Mouse (Mus musculus): ENCODE data around the gene Tnks2. TPM values are rescaled to one million over a fixed set of nuclear protein-coding genes. Genes with fewer than 3 reads are reported as not detected.

Tnks2 gene
- polyA plus RNA-seq, 1 experiment from 2014 or later: 71.7 TPM

GRCm38 (mm10) chr19:36878743-36879495, 44.9 kb downstream of the Tnks2 start:
- Histone ChIP-seq H3K4me1 (ENCODE audit: control insufficient read depth in 2 of 2, insufficient read depth in 2 of 2, low read length in 2 of 2) (peaks cover 2 to 14% of the 10 kb centered on the region in 2 experiments; a peak in 3 of 4 replicates), H3K27me3 (ENCODE audit: control insufficient read depth, insufficient read depth, low read length) (no peaks in the 10 kb centered on the region), H3K36me3 (ENCODE audit: control insufficient read depth, insufficient read depth, low read length) (peaks cover 97% of the 10 kb centered on the region), H3K4me3 (ENCODE audit: control insufficient read depth in 1 of 2, insufficient read depth in 1 of 2, low read depth in 1 of 2, low read length in 2 of 2) (no peak overlapping the region), H3K27ac (replicated peaks in 1 of 2; ENCODE audit: control insufficient read depth in 1 of 2, insufficient read depth in 1 of 2, low read depth in 2 of 2, low read length in 2 of 2) (peak overlapping the region; percentile 60 to 76), H3K9ac (ENCODE audit: low read length) (peak overlapping the region; percentile 10; the same call in 1 of the 2 replicates), H3K9me3 (ENCODE audit: control insufficient read depth, low read length) (no peaks in the 10 kb centered on the region), H3K4me2 (ENCODE audit: low read length) (peak overlapping the region; percentile 30)
- WGBS: 30% methylated on average over 11 of the region's 11 CpGs
- ATAC-seq (ENCODE audit: insufficient number of reproducible peaks, insufficient read depth, low FRiP score, low read depth): peak; percentile 87

GRCm38 (mm10) chr19:36883119-36883518, 49.1 kb downstream of the Tnks2 start:
- WGBS: 82% methylated on average over 6 of the region's 6 CpGs
- H3K9ac ChIP-seq (ENCODE audit: low read length): no peak overlapping the region
- H3K9me3 ChIP-seq (ENCODE audit: control insufficient read depth, low read length): no peaks in the 10 kb centered on the region
- no peaks in the 10 kb centered on the region for H3K27me3 ChIP-seq (ENCODE audit: control insufficient read depth, insufficient read depth, low read length)
- H3K27ac ChIP-seq (replicated peaks in 1 of 2; ENCODE audit: control insufficient read depth in 1 of 2, insufficient read depth in 1 of 2, low read depth in 2 of 2, low read length in 2 of 2): no peak overlapping the region
- no peak overlapping the region for H3K4me3 ChIP-seq (ENCODE audit: control insufficient read depth in 1 of 2, insufficient read depth in 1 of 2, low read depth in 1 of 2, low read length in 2 of 2)
- H3K36me3 ChIP-seq (ENCODE audit: control insufficient read depth, insufficient read depth, low read length): peaks cover 99% of the 10 kb centered on the region
- ATAC-seq (ENCODE audit: insufficient number of reproducible peaks, insufficient read depth, low FRiP score, low read depth): no peak
- H3K4me1 ChIP-seq (ENCODE audit: control insufficient read depth in 2 of 2, insufficient read depth in 2 of 2, low read length in 2 of 2): peaks cover 2 to 7% of the 10 kb centered on the region in 2 experiments; a peak in 3 of 4 replicates
- H3K4me2 ChIP-seq (ENCODE audit: low read length): no peak overlapping the region

- H3K9ac ChIP-seq (ENCODE audit: low read length): no peak overlapping the region
- no peak overlapping the region for H3K4me2 ChIP-seq (ENCODE audit: low read length)
- no peak for ATAC-seq (ENCODE audit: insufficient number of reproducible peaks, insufficient read depth, low FRiP score, low read depth)
- H3K4me3 ChIP-seq (ENCODE audit: control insufficient read depth in 1 of 2, insufficient read depth in 1 of 2, low read depth in 1 of 2, low read length in 2 of 2): no peak overlapping the region
- WGBS: 91% methylated on average over 2 of the region's 2 CpGs
- H3K9me3 ChIP-seq (ENCODE audit: control insufficient read depth, low read length): no peaks in the 10 kb centered on the region
- peaks cover 99% of the 10 kb centered on the region for H3K36me3 ChIP-seq (ENCODE audit: control insufficient read depth, insufficient read depth, low read length)
- no peak overlapping the region for H3K27ac ChIP-seq (replicated peaks in 1 of 2; ENCODE audit: control insufficient read depth in 1 of 2, insufficient read depth in 1 of 2, low read depth in 2 of 2, low read length in 2 of 2)
- H3K4me1 ChIP-seq (ENCODE audit: control insufficient read depth in 2 of 2, insufficient read depth in 2 of 2, low read length in 2 of 2): no peaks in the 10 kb centered on the region
- no peaks in the 10 kb centered on the region for H3K27me3 ChIP-seq (ENCODE audit: control insufficient read depth, insufficient read depth, low read length)
These were observed 52.3 kb downstream of the Tnks2 start for GRCm38 (mm10) chr19:36886316-36886715.

- Histone ChIP-seq H3K9me3 (ENCODE audit: control insufficient read depth, low read length) (no peaks in the 10 kb centered on the region), H3K4me3 (ENCODE audit: control insufficient read depth in 1 of 2, insufficient read depth in 1 of 2, low read depth in 1 of 2, low read length in 2 of 2) (no peak overlapping the region), H3K4me2 (ENCODE audit: low read length) (no peak overlapping the region), H3K36me3 (ENCODE audit: control insufficient read depth, insufficient read depth, low read length) (peaks cover 99% of the 10 kb centered on the region), H3K9ac (ENCODE audit: low read length) (no peak overlapping the region), H3K27me3 (ENCODE audit: control insufficient read depth, insufficient read depth, low read length) (no peaks in the 10 kb centered on the region), H3K4me1 (ENCODE audit: control insufficient read depth in 2 of 2, insufficient read depth in 2 of 2, low read length in 2 of 2) (no peaks in the 10 kb centered on the region), H3K27ac (replicated peaks in 1 of 2; ENCODE audit: control insufficient read depth in 1 of 2, insufficient read depth in 1 of 2, low read depth in 2 of 2, low read length in 2 of 2) (no peak overlapping the region)
- no peak for ATAC-seq (ENCODE audit: insufficient number of reproducible peaks, insufficient read depth, low FRiP score, low read depth)
- 60% methylated on average over 3 of the region's 3 CpGs for WGBS
These were observed 53.7 kb downstream of the Tnks2 start for GRCm38 (mm10) chr19:36887706-36888105.

- no peak for ATAC-seq (ENCODE audit: insufficient number of reproducible peaks, insufficient read depth, low FRiP score, low read depth)
- no peaks in the 10 kb centered on the region for H3K27me3 ChIP-seq (ENCODE audit: control insufficient read depth, insufficient read depth, low read length)
- H3K9me3 ChIP-seq (ENCODE audit: control insufficient read depth, low read length): no peaks in the 10 kb centered on the region
- no peak overlapping the region for H3K4me2 ChIP-seq (ENCODE audit: low read length)
- H3K4me3 ChIP-seq (ENCODE audit: control insufficient read depth in 1 of 2, insufficient read depth in 1 of 2, low read depth in 1 of 2, low read length in 2 of 2): no peak overlapping the region
- 98% methylated on average over 3 of the region's 3 CpGs for WGBS
- H3K27ac ChIP-seq (replicated peaks in 1 of 2; ENCODE audit: control insufficient read depth in 1 of 2, insufficient read depth in 1 of 2, low read depth in 2 of 2, low read length in 2 of 2): no peak overlapping the region
- H3K36me3 ChIP-seq (ENCODE audit: control insufficient read depth, insufficient read depth, low read length): peaks cover 88% of the 10 kb centered on the region
- no peak overlapping the region for H3K9ac ChIP-seq (ENCODE audit: low read length)
- H3K4me1 ChIP-seq (ENCODE audit: control insufficient read depth in 2 of 2, insufficient read depth in 2 of 2, low read length in 2 of 2): no peaks in the 10 kb centered on the region
These were observed 57.7 kb downstream of the Tnks2 start for GRCm38 (mm10) chr19:36891746-36892145.

GRCm38 (mm10) chr19:36896791-36897569, 62.9 kb downstream of the Tnks2 start:
- Histone ChIP-seq H3K36me3 (ENCODE audit: control insufficient read depth, insufficient read depth, low read length) (peaks cover 36% of the 10 kb centered on the region), H3K9ac (ENCODE audit: low read length) (no peak overlapping the region), H3K27ac (replicated peaks in 1 of 2; ENCODE audit: control insufficient read depth in 1 of 2, insufficient read depth in 1 of 2, low read depth in 2 of 2, low read length in 2 of 2) (no peak overlapping the region), H3K4me1 (ENCODE audit: control insufficient read depth in 2 of 2, insufficient read depth in 2 of 2, low read length in 2 of 2) (no peaks in the 10 kb centered on the region), H3K4me2 (ENCODE audit: low read length) (no peak overlapping the region), H3K9me3 (ENCODE audit: control insufficient read depth, low read length) (no peaks in the 10 kb centered on the region), H3K4me3 (ENCODE audit: control insufficient read depth in 1 of 2, insufficient read depth in 1 of 2, low read depth in 1 of 2, low read length in 2 of 2) (no peak overlapping the region), H3K27me3 (ENCODE audit: control insufficient read depth, insufficient read depth, low read length) (no peaks in the 10 kb centered on the region)
- ATAC-seq (ENCODE audit: insufficient number of reproducible peaks, insufficient read depth, low FRiP score, low read depth): no peak
- 27% methylated on average over 10 of the region's 10 CpGs for WGBS

GRCm38 (mm10) chr19:36897778-36898177, 63.7 kb downstream of the Tnks2 start:
- no peak for ATAC-seq (ENCODE audit: insufficient number of reproducible peaks, insufficient read depth, low FRiP score, low read depth)
- H3K4me1 ChIP-seq (ENCODE audit: control insufficient read depth in 2 of 2, insufficient read depth in 2 of 2, low read length in 2 of 2): no peaks in the 10 kb centered on the region
- H3K27ac ChIP-seq (replicated peaks in 1 of 2; ENCODE audit: control insufficient read depth in 1 of 2, insufficient read depth in 1 of 2, low read depth in 2 of 2, low read length in 2 of 2): no peak overlapping the region
- H3K9me3 ChIP-seq (ENCODE audit: control insufficient read depth, low read length): no peaks in the 10 kb centered on the region
- no peak overlapping the region for H3K4me2 ChIP-seq (ENCODE audit: low read length)
- no peak overlapping the region for H3K4me3 ChIP-seq (ENCODE audit: control insufficient read depth in 1 of 2, insufficient read depth in 1 of 2, low read depth in 1 of 2, low read length in 2 of 2)
- no peak overlapping the region for H3K9ac ChIP-seq (ENCODE audit: low read length)
- H3K27me3 ChIP-seq (ENCODE audit: control insufficient read depth, insufficient read depth, low read length): no peaks in the 10 kb centered on the region
- WGBS: 55% methylated on average over 9 of the region's 9 CpGs
- peaks cover 28% of the 10 kb centered on the region for H3K36me3 ChIP-seq (ENCODE audit: control insufficient read depth, insufficient read depth, low read length)
